Mouse (Mus musculus): ENCODE measurements at regions not wholly inside any gene's neighbourhood (a gene's known extent, or its start where the extent isn't known, plus 50 kb on each side); places are given as distances from the start of the nearest gene placed in this dataset.
"Not testable (repeated sequence)": the region's sequence is repeated elsewhere in the genome, so short reads cannot be mapped to it uniquely, and the experiment has no call there.

DNA sequence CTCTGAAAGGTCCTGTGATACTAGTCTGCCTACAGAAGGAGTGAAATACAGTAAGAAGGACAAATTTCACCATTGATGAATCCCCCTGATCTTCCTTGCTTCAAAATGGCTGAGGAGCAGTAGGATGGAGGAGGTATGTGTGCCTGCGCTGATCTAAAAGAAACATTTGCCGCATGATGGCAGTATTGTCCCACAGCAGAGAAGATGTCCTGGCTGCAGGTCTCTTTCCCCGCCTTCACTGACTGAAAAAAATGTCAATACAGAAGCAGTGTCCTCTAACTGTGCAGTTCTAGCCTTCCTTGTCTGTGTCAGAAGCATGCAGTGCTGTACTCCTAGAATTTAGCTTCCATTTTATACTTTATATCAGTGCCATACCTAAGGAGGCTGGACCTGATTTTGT is 172.0 kb upstream of the Olfr1324 start:
- peak in 1 of 2 experiments; percentile 87 for DNase-seq

DNA sequence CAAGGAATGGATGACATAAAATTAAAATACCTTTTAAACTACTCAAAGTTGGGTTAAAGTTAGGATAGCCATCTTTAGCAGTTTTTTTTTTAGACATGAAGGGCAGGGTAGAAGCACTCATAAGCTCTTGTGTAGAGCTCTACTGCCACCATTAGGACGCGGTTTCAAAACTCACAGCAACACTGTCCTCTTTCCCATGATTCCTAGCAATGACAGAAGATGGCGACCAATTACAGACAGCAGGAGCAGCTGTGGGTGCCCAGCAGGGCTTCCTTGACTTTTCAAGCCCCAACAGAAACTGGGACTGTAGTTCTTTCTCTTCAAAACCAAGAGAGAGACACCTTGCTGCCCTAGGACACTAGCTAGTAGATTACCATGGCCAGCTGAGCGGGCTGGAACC is 171.5 kb upstream of the Olfr1324 start:
- peak in 1 of 2 experiments; percentile 75 for DNase-seq

DNA sequence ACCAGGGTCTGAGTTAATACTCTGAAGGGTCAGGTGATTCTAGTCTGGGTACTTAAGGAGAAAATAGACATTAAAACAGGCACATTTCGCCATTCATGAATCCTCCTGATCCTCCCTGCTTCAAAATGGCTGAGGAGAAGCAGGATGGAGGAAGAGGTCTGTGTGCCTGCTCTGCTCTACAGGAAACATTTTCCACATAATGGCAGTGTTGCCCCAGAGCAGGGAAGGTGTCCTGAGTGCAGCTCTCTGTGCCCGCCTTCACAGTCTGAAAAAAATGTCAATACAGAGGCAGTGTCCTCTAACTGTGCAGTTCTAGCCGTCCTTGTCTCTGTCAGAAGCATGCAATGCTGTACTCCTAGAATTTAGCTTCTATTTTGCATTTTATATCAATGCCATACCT is 169.3 kb upstream of the Olfr1324 start:
- peak in 1 of 2 experiments; percentile 43 for DNase-seq

DNA sequence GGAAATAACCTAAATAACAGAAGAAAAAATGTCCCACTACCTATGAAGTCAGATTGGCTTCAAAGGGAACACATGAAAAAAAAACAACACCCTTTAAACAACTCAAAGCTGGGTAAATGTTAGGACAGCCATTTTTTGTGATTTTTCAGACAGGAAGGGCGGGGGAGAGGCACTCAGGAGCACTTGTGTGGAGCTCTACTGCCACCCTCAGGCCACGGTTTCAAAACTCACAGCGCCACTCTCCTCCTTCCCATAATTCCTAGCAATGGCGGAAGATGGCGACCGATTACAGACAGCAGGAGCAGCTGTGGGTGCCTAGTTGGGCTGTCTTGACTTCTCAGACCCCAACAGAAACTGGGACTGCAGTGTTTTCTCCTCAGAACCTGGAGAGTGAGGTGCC is 168.8 kb upstream of the Olfr1324 start:
- peak in 1 of 2 experiments; percentile 80 for DNase-seq

DNA sequence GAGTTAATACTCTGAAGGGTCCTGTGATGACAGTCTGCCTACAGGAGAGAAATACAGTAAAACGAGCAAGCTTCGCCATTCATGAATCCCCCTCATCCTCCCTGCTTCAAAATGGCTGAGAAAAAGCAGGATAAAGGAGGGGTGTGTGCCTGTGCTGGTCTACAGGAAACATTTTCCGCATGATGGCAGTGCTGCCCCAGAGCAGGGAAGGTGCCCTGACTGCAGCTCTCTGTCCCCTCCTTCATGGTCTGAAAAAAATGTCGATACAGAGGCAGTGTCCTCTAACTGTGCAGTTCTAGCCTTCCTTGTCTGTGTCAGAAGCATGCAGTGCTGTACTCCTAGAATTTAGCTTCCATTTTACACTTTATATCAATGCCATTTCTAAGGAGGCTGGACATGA is 166.7 kb upstream of the Olfr1324 start:
- DNase-seq, result not testable (repeated sequence)

DNA sequence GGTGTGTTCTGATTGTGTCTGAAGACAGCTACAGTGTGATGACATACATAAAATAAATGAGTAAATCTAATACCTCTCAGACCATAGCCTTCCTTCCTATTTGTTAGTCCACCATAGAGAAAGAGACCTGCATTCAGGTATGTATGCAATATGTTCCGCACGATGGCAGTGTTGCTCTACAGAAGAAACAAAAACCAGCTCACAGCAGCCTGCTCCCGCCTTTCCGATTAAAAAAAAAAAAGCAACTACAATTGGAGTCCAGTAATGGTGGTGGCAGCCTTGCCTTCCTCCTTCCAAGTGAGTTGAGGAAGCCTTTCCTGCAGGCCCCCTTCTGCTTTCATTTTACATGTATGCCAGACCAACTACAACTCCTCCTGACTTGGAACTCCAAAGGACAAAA is 163.2 kb upstream of the Olfr1324 start:
- DNase-seq, result peak in 1 of 2 experiments; percentile 64

DNA sequence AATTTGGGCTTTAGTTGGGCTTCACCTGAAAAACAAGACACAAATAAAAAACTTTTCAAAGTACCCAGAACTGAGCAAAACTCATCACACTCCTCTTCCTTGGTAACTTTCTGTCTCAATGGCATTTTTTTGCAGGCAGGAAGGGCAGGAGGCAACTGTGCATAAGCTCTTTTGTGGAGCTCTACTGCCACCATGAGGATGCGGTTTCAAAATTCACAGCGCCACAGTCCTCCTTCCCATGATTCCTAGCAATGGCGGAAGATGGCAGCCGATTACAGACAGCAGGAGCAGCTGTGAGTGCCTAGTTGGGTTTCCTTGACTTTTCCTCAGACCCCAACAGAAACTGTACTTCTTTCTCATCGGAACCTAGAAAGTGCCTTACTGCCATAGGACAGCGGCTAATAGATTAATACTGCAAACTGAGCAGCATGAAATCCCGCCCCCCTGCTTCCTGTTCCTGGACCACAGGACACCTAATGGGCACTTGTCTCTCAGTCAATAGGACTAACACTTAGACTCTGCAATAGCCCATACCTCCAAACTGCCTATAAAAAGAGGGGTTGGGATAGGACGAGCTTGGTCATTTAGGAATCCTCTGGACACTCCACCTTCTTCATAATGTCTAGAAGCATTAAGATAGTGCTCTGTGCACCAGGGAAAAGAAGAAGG is 162.5 kb upstream of the Olfr1324 start:
- DNase-seq, result peak in 1 of 2 experiments; percentile 80

DNA sequence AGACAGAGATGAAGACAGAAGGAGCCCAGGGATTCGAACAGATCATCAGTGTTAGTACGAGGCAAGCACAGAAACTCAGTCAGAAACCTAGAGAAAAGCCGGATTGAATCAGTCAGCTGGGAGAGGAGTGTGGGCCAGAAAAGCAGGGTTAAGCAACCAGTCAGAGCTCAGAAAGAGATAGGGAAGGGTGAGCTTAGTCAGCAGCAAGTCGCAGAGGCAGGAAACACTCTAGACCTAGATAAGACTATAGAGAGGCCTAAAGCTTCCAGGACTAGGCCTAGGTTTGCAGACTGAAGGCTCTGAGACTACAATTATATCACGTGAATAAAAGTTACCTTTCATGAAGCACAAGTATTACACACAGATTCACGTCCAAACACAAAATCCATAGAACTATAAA is 160.6 kb upstream of the Olfr1324 start:
- DNase-seq, result no peak

DNA sequence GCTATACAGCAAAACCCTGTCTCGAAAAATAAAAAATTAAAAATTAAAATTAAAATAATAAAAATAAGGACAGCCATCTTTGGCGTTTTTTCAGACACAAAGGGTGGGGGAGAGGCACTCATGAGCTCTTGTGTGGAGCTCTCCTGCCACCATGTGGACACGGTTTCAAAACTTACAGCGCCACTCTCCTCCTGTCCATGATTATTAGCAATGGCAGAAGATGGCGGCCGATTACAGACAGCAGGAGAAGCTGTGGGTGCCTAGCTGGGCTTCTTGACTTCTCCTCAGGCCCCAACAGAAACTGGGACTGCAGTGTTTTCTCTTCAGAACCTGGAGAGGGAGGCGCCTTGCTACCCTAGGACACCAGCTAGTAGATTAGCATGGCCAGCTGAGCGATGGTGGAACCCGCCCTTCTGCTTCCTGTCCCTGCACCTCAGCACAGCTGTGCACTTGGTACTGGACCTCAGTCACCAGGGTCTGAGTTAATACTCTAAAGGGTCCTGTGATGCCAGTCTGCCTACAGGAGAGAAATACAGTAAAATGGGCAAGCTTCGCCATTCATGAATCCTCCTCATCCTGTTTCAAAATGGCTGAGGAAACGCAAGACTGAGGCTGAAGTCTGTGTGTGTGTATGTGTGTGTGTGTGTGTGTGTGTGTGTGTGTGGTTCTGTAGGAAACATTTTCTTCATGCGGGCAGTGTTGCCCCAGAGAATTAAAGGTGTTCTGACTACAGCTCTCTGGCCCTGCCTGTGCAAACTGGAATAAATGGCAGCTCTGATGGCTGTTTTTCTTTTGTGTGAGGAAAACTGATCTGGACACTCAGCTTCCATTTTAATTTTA is 155.7 kb upstream of the Olfr1324 start:
- peak in 1 of 2 experiments; percentile 74 for DNase-seq

DNA sequence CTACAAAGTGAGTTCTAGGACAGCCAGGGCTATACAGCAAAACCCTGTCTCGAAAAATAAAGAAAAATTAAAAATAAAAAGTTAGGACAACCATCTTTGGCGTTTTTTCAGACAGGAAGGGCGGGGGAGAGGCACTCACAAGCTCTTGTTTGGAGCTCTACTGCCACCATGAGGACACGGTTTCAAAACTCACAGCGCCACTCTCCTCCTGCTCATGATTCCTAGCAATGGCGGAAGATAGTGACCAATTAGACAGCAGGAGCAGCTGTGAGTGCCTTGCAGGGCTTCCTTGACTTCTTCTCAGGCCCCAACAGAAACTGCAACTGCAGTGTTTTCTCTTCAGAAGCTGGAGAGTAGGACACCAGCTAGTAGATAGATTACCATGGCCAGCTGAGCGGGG is 151.9 kb upstream of the Olfr1324 start:
- DNase-seq, result peak in 1 of 2 experiments; percentile 72

DNA sequence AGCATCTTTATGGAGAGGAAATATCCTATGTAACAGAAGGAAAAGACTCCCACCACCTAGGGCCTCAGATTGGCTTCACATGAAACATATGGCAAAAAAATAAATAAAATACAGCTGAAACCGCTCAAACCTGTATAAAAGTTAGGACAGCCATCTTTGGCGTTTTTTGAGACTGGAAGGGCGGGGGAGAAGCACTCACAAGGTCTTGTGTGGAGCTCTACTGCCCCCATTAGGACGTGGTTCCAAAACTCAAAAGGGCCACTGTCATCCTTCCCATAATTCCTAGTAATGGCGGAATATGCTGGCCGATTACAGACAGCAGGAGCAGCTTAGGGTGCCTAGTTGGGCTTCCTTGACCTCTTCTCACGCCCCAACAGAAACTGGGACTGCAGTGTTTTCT is 148.5 kb upstream of the Olfr1324 start:
- peak in 1 of 2 experiments; percentile 68 for DNase-seq

DNA sequence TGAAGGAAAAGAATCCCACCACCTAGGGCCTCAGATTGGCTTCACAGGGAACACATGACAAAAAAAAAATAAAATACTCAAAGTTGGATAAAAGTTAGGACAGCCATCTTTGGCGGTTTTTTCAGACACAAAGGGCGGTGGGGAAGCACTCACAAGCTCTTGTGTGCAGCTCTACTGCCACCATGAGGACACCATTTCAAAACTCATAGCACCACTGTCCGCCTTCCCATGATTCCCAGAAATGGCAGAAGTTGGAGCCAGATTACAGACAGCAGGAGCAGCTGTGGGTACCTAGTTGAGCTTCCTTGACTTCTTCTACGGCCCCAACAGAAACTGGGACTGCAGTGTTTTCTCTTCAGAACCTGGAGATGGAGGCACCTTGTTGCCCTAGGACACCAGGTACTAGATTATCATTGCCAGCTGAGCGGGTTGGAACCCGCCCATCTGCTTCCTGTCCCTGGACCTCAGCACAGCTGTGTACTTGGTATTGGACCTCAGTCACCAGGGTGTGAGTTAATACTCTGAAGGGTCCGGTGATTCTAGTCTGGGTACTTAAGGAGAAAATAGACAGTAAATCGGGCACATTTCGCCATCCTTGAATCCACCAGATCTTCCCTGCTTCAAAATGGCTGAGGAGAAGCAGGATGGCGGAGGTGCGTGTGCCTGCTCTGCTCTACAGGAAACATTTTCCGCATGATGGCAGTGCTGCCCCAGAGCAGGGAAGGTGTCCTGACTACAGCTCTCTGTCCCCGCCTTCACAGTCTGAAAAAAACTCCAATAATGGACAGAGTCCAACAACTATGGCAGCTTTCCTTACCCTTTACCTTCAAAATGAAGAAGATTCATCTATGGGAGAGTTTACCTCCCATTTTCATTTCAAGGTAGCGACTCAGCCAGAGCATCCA is 144.1 kb upstream of the Olfr1324 start:
- DNase-seq, result peak in 1 of 2 experiments; percentile 75

DNA sequence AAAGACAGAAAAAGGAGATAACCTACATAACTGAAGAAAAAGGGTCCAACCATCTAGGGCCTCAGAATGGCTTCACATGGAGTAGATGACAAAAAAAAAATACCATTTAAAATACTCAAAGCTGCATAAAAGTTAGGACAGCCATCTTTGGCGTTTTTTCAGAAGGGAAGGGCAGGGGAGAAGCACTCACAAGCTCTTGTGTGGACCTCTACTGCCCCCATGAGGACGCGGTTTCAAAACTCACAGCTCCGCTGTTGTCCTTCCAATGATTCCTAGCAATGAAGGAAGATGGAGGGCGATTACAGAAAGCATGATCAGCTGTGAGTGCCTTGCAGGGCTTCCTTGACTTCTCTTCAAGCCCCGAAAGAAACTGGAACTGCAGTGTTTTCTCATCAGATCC is 140.8 kb upstream of the Olfr1324 start:
- peak in 1 of 2 experiments; percentile 50 for DNase-seq

DNA sequence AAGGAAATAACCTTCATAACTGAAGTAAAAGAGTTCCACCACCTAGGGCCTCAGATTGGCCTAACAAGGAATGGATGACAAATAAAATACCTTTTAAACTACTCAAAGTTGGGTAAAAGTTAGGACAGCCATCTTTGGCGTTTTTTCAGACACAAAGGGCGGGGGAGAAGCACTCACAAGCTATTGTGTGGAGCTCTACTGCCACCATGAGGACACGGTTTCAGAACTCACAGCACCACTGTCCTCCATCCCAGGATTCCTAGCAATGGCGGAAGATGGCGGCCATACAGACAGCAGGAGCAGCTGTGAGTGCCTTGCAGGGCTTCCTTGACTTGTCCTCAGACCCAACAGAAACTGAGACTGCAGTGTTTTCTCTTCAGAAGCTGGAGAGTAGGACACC is 138.0 kb upstream of the Olfr1324 start:
- peak in 1 of 2 experiments; percentile 79 for DNase-seq

DNA sequence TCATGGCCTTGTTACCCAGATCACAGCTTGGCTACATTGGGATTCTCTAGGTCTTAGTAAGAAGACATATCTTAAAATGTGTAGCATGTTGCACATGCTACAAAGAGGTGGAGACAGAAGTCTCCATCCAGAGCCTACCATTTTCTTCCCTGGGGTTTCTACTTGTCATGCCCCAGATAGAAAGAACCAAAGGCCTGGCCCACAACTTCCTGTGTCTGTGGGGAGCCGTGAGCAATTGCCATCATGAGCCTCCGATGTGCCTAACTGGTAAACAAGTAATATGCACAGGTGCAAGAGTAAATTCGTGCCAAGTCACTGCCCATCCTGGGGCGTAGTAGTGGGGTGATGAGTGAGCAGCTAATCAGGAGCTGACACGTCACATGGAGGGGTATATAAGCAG is 136.7 kb upstream of the Olfr1324 start:
- DNase-seq, result not testable (repeated sequence)

DNA sequence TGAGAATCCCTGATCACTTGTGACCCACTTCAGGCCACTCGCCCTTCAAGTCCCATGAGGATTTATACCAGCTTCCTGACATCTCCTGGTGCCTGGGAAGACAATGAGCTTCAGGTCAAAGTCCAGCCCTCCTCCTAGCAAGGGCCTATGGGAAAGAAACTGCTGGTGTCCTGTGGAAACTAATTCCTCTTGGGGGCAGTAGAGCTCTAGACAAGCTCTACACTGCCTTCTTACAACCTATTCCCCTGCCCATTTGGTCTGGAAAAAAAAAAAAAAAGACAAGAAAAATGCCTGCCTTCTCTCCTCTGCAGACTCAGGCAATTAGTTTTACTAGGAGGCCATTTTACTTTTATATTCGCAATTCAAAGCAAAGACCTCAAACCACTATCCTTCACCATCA is 132.6 kb upstream of the Olfr1324 start:
- peak in 1 of 2 experiments; percentile 18 for DNase-seq

DNA sequence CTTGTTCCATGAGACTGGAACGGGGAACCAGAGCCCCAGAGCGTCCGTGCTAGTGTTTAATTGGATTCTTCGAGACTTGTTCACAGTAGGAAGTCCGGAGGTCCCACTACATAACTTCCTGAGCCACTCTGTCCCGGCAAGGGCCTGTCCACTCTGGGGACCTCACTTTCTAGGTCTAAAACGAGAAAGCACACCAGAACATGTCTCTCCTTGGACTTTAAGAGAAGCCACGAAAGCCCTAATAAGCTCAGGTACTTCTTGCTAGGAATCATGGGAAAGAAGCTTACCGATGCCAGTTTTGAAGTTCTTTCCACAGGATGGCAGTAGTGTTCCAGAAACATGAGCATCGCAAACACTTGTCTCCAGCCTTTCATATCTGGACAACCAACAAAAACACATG is 122.0 kb upstream of the Olfr1324 start:
- DNase-seq, result peak in 1 of 2 experiments; percentile 49

DNA sequence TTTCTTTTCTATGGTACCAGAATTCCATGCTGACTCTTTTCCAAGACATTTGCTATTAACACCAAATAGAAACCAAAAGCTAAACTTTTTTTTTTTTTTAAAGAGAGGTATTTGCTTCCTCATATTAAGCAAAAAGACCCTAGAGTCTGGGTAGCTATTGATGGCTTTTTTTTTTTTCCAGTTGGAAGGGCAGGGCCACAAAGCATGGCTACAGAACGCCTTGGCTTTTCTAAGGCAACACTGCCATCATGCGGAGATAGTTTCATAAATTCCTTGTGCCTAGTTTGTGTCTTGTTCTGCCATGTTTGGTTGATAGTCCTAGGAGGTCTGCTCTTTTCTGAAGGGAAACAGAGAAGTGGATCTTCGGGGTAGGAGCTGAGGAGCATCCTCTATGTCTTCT is 121.4 kb upstream of the Olfr1324 start:
- DNase-seq, result peak in 1 of 2 experiments; percentile 67

DNA sequence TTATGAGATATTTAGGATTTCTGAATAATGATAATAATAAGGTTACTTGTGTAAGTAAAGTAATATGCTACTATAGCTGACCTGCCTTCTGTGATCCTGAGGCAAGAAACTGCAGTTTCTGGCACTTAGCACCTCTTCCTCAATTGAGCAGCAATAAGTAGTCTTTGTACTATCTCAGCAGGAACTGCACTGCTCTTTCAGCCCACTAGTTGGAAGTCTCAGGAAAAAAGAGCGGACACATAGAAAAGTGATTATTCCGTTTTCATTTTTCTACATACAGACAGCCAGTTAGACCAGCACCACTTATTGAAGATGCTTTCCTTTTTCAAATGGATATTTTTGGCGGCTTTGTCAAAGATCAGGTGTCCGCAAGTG is 109.5 kb upstream of the Olfr1324 start:
- not testable (repeated sequence) for DNase-seq

DNA sequence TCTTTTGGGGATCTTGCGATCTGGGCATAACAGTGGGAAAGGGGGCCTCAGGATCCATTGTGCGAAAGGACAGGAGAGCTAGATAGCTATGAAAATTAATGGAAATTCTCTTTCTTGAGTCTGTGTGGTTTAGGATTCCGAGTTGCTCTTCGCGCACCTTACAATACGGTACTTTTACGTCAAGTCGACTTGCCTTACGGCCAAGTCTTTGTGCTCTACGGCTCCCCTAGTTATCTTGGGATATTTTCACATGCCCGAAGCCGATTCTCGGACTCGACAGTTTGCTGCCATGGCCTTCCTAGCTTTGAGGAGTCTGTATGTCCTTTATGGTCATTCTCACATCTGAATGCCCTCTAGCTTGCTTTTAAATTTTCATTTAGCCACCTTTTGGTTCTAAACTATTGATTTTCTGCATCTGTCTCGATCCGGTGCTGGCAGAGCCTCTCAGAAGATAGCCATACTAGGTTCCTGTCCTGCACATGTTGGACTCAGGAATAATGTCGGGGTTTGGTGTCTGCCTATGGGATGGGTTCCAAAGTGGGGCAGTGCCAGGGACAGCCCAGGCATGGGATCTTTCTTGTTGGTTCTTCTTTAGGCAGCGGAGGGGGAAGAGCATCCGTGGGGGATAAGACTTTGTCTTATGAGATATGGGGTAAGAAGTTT is 109.0 kb upstream of the Olfr1324 start:
- peak; percentile 68 to 73 for DNase-seq

DNA sequence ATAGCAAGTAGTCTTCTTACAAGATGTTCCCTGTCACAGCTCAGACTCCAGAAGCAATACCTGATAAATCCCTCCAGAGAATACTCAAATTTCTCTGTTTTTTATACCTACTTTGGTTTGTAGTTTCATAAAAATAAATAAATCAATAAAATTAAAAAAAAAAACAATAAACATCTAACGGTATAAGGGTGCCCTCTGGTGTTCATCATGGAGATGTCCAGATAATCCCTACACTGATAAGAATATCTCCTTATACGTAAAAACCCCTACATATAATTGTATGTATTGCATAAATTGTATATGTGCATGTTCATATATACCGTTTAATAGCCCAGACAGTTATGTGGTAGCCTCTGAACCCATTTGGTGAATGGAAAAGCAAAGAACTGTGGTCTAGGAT is 75.7 kb upstream of the Olfr1324 start:
- no peak for DNase-seq

DNA sequence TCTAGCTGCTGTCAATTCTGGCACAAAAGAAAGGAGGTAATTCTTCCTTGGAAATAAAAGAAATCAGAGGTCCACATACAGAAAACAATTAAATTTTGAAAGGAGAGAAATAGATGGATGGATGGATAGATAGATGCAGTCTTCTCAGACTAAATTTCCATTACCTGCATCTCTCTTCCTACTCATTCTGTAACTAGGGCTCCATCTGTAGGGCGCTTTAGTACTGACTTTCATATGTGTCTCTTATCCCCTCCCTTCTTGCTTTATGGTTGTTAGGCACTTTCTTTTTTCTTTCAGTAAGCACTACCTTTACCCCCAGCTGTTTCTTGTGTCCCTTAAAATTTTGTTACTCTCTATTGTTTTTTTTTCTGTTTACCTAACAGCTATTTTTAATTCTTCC is 72.9 kb upstream of the Olfr1324 start:
- peak in 1 of 2 experiments; percentile 6 for DNase-seq
